Mouse (Mus musculus): Measurements from ENCODE around the gene Prss21. TPM values are rescaled to one million over a fixed set of nuclear protein-coding genes. Genes with fewer than 3 reads are reported as not detected.
"Not testable (repeated sequence)": the region's sequence is repeated elsewhere in the genome, so short reads cannot be mapped to it uniquely, and the experiment has no call there.

Gene Prss21
- total RNA-seq, 2 experiments from 2014 or later = not detected

DNA sequence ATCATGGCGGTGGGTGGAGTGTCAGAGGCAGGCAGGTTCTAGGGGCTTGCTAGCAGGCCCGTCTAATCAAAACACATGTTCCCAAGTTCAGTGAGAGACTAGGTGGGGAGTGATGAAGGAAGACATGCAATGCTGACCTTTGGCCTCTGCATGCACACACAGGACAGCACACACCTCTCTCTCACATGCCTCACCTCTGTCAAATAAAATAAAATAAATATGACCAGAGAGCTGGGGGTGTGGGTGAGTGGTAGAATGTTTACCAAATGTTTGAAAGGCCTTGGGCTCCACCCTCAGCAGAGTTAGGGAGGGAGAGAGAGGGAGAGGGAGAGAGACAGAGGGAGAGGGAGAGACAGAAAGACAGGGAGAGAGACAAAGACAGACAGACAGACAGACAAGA, 9.9 kb upstream of the Prss21 start:
- DNase-seq (ENCODE audit: low spot score in 2 of 2) = no peak

- DNase-seq (ENCODE audit: low spot score in 2 of 2) = no peak
These were observed 4.9 kb upstream of the Prss21 start for GRCm38 (mm10) chr17:23862926-23863325.

GRCm38 (mm10) chr17:23868513-23868912, 657 bp downstream of the Prss21 start:
- DNase-seq (ENCODE audit: low spot score in 2 of 2) = no peak

- peak in 1 of 2 experiments; percentile 50 for DNase-seq (ENCODE audit: low spot score in 2 of 2)
These were observed 6.3 kb downstream of the Prss21 start for GRCm38 (mm10) chr17:23873884-23874856.

- DNase-seq (ENCODE audit: low spot score in 2 of 2) = peak in 1 of 2 experiments; percentile 24
These were observed 8.9 kb downstream of the Prss21 start for GRCm38 (mm10) chr17:23876741-23877140.

DNA sequence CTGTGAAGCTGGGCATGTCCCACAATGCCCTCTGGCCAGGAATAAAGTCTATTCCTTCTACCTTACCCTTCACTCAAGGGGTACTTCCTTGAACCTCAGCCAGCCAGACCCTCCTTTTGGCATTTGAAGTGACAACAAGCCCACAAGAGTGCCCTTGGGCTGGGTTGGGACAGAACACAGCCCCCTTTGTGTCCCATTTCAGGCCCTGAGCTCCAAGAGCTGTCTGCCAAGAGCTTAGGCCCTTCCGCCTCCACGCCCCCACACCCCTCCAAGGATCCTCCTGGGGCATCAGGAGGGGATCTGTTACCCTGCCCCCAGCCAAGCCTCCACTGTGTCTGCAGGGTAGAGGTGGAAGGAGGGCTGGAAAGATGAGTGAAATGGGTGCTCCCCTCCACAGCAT, 9.3 kb downstream of the Prss21 start:
- no peak for DNase-seq (ENCODE audit: low spot score in 2 of 2)

- DNase-seq (ENCODE audit: low spot score in 2 of 2) = not testable (repeated sequence)
These were observed 12.7 kb downstream of the Prss21 start, which contains the start of the genes Dcpp1 and Dcpp2 for GRCm38 (mm10) chr17:23880576-23880975. Gene Dcpp1, plus strand, starts transcription at chr17:23880876. Gene Dcpp2, plus strand, starts transcription at chr17:23880880.

- not testable (repeated sequence) for DNase-seq (ENCODE audit: low spot score in 2 of 2)
These were observed 49.3 kb downstream of the Prss21 start, which contains the start of gene Dcpp3 for GRCm38 (mm10) chr17:23917158-23917557. Gene Dcpp3, plus strand, starts transcription at chr17:23917458.

Small RNA genes within 50 kb of the gene (microRNA-seq; reads per million reads assigned to microRNA genes)
- gene Mir5125 = 0.74 to 2.0 reads per million in 2 experiments

Other genes with a start within 250 kb of the Prss21 start
- under 1 TPM in 1 of 2 experiments, not detected in 1; 0.10 TPM for gene Mmp25, start 222.8 kb upstream of the Prss21 start, total RNA-seq (2021)
- not detected for gene Bicdl2, start 207.6 kb upstream of the Prss21 start, total RNA-seq (2021)
- gene Hcfc1r1, start 194.5 kb upstream of the Prss21 start, total RNA-seq (2021) = 100 to 1,000 TPM; 117 to 122 TPM
- gene Thoc6, start 194.2 kb upstream of the Prss21 start, total RNA-seq (2021) = 10 to 100 TPM in 1 of 2 experiments, 1 to 10 TPM in 1; 8.8 to 10.0 TPM
- 1 to 10 TPM; 6.4 to 7.0 TPM for gene Tnfrsf12a, start 190.6 kb upstream of the Prss21 start, total RNA-seq (2021)
- gene Cldn6, start 188.8 kb upstream of the Prss21 start, total RNA-seq (2021) = not detected
- gene Cldn9, start 184.0 kb upstream of the Prss21 start, total RNA-seq (2021) = not detected
- gene 1520401A03Rik, start 145.3 kb upstream of the Prss21 start, total RNA-seq (2021) = under 1 TPM in 1 of 2 experiments, not detected in 1; 0.33 TPM
- gene Pkmyt1, start 141.7 kb upstream of the Prss21 start, total RNA-seq (2021) = 1 to 10 TPM; 3.4 to 3.8 TPM
- 10 to 100 TPM; 52.0 to 53.6 TPM for gene Paqr4, start 127.2 kb upstream of the Prss21 start, total RNA-seq (2021)
- gene Kremen2, start 122.2 kb upstream of the Prss21 start, total RNA-seq (2021) = under 1 TPM; 0.30 to 0.52 TPM
- gene Flywch1, start 96.5 kb upstream of the Prss21 start, total RNA-seq (2021) = 100 to 1,000 TPM; 390 to 405 TPM
- 1 to 10 TPM; 8.6 to 8.7 TPM for gene Flywch2, start 82.0 kb upstream of the Prss21 start, total RNA-seq (2021)
- 100 to 1,000 TPM; 509 to 565 TPM for gene Srrm2, start 77.5 kb upstream of the Prss21 start, total RNA-seq (2021)
- 100 to 1,000 TPM; 355 to 375 TPM for gene Elob, start 38.9 kb upstream of the Prss21 start, total RNA-seq (2021)
- gene Prss33, start 32.0 kb upstream of the Prss21 start, total RNA-seq (2021) = under 1 TPM in 1 of 2 experiments, not detected in 1; 0.41 TPM
- not detected for gene Prss32, start 24.2 kb upstream of the Prss21 start, total RNA-seq (2021)
- 1 to 10 TPM in 1 of 2 experiments, under 1 TPM in 1; 0.89 to 2.4 TPM for gene Prss41, start 23.9 kb upstream of the Prss21 start, total RNA-seq (2021)
- gene Dcpp1, start 12.8 kb downstream of the Prss21 start, total RNA-seq (2021) = not detected
- not detected for gene Dcpp2, start 12.8 kb downstream of the Prss21 start, total RNA-seq (2021)
- gene Dcpp3, start 49.4 kb downstream of the Prss21 start, total RNA-seq (2021) = not detected
- gene Sbp, start 73.6 kb downstream of the Prss21 start, total RNA-seq (2021) = not detected
- not detected for gene Sbpl, start 87.2 kb downstream of the Prss21 start, total RNA-seq (2021)
- gene Prss30, start 112.5 kb downstream of the Prss21 start, total RNA-seq (2021) = not detected
- not detected for gene Prss22, start 130.0 kb downstream of the Prss21 start, total RNA-seq (2021)
- not detected for gene Prss27, start 170.1 kb downstream of the Prss21 start, total RNA-seq (2021)
- 10 to 100 TPM; 23.2 to 25.0 TPM for gene Kctd5, start 205.4 kb downstream of the Prss21 start, total RNA-seq (2021)